Mouse (Mus musculus) small intestine, adult 2 months (tissue): Measurements from ENCODE around the gene Atf3.

ENCODE experiments used
- CTCF ChIP-seq: fragments of 200-500 bp; IDR thresholded peaks from 2 replicates; pipeline ENCODE4 v1.5.1; 2012; ENCODE audit warnings: low read depth, mild to moderate bottlenecking, control low read depth, inconsistent platforms, low read length, moderate library complexity, mixed read lengths; ENCODE audit not compliant: insufficient replicate concordance, insufficient read length; ENCODE audit errors: extremely low read depth
- POLR2A ChIP-seq: fragments of 200-500 bp; IDR thresholded peaks from 2 replicates; pipeline ENCODE4 v1.6.1; 2012; ENCODE audit warnings: low read depth, mild to moderate bottlenecking, control low read depth, inconsistent platforms, low read length, moderate library complexity

DNA sequence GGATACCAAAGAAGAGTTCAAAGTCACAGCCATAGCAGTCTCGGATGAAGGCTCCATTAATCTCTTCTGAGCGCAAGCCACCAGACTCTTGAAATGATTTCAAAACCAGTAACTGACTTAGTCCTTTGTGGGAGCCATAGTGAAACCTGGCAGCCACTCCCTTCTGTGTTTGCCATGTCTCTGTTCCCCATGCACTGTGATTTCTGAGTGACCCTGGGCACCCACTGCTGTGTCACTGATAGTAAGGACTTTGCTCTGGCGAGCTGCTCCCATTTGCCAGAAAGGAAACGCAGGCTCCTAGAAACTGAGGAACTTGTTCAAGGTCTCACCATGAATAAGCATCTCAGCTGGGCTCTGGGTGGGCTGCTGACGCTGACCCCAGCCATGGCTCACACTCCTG, 45.6 kb upstream of the Atf3 start:
- no peak for TF ChIP-seq POLR2A
- no peak for TF ChIP-seq CTCF
